Mouse (Mus musculus): ENCODE results near the gene Zfp169. TPM values are rescaled to one million over a fixed set of nuclear protein-coding genes. Genes with fewer than 3 reads are reported as not detected.
A peak's percentile ranks its signal among the peaks of the same experiment; 100 is the strongest.
"Not testable (repeated sequence)": the region's sequence is repeated elsewhere in the genome, so short reads cannot be mapped to it uniquely, and the experiment has no call there.

The Zfp169 gene
- total RNA-seq, 2 experiments from 2014 or later = 10.0 to 10.7 TPM

DNA sequence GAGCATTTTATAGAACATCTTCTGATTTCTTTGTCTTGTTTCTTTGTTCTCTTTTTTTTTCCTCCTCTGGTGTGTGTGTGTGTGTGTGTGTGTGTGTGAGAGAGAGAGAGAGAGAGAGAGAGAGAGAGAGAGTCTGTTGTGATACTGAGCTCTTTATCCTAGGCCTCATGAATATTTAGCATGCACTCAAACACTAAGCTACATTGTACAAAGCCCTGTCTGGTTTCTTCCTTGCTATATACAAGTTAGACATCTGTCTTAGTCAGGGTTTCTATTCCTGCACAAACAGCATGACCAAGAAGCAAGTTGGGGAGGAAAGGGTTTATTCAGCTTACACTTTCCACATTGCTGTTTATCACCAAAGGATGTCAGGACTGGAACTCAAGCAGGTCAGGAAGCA, 5.9 kb upstream of the Zfp169 start:
- not testable (repeated sequence) for ATAC-seq (ENCODE audit: poor library complexity, severe bottlenecking)

DNA sequence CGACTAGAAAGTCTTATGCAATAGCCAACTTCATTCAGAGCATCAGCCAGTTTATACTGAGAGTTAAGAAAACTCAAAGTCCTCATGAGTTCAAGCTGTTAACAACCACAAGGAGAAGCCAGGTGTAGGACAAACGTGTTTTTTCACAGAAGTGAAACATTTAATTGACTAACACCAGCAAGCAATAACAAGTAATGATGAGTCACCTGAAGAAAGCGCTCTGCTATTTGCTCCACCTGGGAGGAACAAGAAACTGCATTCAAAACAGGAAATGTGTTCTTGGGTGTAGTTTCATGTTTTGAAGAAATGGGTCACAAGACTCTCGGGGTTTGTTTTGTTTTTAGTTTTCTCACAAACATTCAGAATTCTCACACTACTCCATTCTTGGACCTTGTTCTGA, 2.6 kb upstream of the Zfp169 start:
- ATAC-seq (ENCODE audit: poor library complexity, severe bottlenecking) = no peak

- ATAC-seq (ENCODE audit: poor library complexity, severe bottlenecking) = no peak
Observed at GRCm38 (mm10) chr13:48508661-48509060, 4.6 kb downstream of the Zfp169 start.

DNA sequence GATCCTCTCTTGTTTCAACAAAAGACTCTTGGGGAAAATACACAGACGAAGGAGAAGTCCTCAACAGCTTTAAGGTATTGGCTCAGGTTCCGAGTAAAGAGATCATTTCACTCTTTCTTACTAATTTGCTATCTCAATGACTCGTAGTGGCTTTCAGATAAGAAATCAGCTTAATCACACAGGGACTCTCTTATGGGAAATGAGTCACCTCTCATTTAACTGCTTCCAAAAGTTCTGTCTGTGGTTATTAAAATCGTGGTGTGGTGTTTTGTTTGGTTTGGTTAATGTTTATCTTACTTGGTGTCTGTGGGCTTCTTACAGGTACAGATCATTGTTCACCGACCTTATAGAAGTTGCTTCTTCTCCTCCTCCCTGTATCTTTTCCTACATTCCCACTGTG, 10.8 kb downstream of the Zfp169 start:
- ATAC-seq (ENCODE audit: poor library complexity, severe bottlenecking) = no peak

DNA sequence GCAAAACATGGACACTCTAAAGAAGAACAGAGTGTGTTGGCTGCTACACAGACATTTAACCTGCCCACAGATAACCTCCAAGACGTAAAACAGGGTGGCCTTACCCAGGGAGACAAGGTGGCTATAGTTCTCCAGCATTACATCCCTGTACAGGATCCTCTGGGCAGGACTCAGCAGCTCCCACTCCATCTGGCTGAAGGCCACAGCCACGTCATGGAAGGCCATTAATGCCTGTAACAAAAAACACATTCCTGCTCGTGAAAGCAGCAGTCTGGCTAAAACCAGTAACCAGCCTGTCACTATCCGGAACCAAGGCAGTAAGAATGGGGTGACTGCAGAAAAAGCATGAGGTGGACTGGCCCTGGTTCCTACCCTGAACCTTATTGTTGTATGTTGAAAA, 14.6 kb downstream of the Zfp169 start:
- ATAC-seq (ENCODE audit: poor library complexity, severe bottlenecking) = no peak

- ATAC-seq (ENCODE audit: poor library complexity, severe bottlenecking) = no peak
Observed at GRCm38 (mm10) chr13:48497693-48498221, 15.5 kb downstream of the Zfp169 start.

GRCm38 (mm10) chr13:48493183-48493582, 20.1 kb downstream of the Zfp169 start:
- ATAC-seq (ENCODE audit: poor library complexity, severe bottlenecking) = no peak

- no peak for ATAC-seq (ENCODE audit: poor library complexity, severe bottlenecking)
Observed at GRCm38 (mm10) chr13:48490396-48491182, 22.7 kb downstream of the Zfp169 start.

DNA sequence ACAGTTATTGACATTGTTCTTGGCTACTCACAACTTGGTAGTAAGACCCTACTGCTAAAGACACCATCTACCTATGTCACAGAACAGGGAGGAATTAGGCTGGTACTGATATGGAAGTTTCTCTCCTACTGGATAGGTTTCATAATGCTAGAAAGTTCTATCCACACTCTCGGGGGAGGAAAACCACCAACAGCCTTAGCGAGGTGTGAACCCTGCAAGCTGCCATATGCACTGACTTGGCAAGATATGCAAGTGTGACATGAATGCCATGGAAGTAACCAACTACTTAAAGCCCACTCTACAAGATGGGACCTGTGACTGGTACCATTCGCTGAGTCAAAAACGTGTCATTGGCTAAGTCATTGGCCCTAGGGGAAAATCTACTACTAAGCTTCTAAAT, 29.6 kb downstream of the Zfp169 start:
- no peak for ATAC-seq (ENCODE audit: poor library complexity, severe bottlenecking)

- ATAC-seq (ENCODE audit: poor library complexity, severe bottlenecking) = no peak
Observed at GRCm38 (mm10) chr13:48468656-48469180, 44.5 kb downstream of the Zfp169 start.

DNA sequence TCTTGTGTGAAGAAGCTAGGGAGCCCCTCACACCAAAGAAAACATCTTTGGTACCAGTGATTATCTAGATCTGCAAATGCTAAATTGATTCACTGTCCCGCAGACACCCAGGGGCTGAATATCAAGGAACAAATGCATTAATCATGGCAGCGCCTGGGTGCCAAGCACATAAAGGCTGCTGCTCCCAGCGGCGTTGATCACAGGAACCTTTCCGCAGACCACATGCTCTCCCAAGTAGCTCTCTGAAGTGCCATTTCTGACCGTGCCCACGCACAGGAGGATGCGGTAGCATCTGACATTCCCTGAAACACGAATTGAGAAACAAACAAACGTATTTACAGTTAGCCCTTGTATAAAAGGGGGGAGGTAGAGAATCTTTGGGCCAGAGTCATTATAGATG, 47.1 kb downstream of the Zfp169 start:
- ATAC-seq (ENCODE audit: poor library complexity, severe bottlenecking) = no peak

DNA sequence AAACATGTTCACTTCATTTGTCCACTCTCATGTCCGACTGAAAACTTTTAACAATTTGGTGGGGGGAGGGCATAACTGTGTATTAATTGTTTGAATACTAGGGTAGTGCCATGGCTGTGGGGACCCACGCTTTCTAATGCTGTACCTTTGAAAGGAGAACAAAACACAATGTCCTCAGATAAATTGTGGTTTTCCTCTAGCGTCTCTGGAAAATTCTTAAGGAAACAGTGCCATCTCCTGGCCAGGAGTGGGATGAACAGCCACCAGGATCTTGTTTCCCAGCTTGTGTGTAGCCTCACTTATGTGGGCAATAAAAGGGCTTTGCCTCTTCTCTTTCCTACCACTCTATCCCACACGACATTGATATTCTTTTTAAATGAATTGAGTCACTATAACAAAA, 49.1 kb downstream of the Zfp169 start:
- ATAC-seq (ENCODE audit: poor library complexity, severe bottlenecking) = peak; percentile 45

- ATAC-seq (ENCODE audit: poor library complexity, severe bottlenecking) = no peak
Observed at GRCm38 (mm10) chr13:48459280-48459679, 54.0 kb downstream of the Zfp169 start.

- no peak for ATAC-seq (ENCODE audit: poor library complexity, severe bottlenecking)
Observed at GRCm38 (mm10) chr13:48448119-48448518, 65.1 kb downstream of the Zfp169 start.

DNA sequence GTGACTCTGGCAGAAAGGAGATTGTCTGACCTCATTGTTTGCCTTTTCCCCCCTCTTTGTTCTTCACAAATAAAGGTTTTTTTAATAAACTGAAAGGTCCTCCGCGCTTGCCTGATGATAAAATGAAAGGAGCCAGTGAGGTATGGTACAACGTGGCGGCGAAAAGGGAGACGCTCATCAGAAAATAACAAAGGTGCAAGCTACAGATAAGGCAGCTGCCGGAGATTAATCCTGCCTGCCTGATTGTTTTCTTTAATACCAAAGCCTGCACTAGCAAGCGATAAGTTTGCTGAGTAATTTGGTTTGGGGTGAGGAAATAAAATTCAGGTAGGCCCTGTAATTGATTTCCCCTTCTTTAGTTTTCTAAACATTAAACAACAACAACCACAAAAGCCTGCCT, 69.3 kb downstream of the Zfp169 start:
- no peak for ATAC-seq (ENCODE audit: poor library complexity, severe bottlenecking)

DNA sequence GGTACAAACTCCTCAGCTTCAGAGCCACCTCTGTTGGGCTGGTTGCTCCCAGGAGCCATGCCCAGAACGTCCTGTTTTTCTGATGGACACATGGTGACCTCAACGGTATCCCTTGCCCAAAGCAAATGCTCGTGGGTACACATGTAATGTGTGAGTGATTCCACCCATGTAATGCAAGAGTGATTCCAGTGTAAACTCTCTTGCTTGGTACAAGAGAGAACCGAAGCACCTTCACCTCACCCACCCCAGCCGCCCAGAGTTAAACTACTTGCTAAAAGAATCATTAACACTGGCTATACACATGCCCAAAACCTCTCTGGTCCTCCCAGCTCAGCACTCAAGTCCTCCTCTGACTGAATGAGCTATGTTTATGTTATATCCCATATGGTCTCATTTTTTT, 74.9 kb downstream of the Zfp169 start:
- ATAC-seq (ENCODE audit: poor library complexity, severe bottlenecking) = no peak

Other genes with a start within 250 kb of the Zfp169 start
- not detected in 2 replicates for gene A830005F24Rik, start 119 bp upstream of the Zfp169 start, total RNA-seq (2015)
- gene A830005F24Rik, start 119 bp upstream of the Zfp169 start, total RNA-seq (2017) = not detected in 2 replicates
- 1.6 and 1.9 TPM in 2 replicates for gene Ptpdc1, start 112.2 kb upstream of the Zfp169 start, total RNA-seq (2015)
- 1.1 and 1.8 TPM in 2 replicates for gene Ptpdc1, start 112.2 kb upstream of the Zfp169 start, total RNA-seq (2017)
- not detected in 2 replicates for gene Barx1, start 149.5 kb upstream of the Zfp169 start, total RNA-seq (2015)
- gene Barx1, start 149.5 kb upstream of the Zfp169 start, total RNA-seq (2017) = not detected in 2 replicates

Measured in megakaryocyte, adult 5-6 weeks (primary cell).